Comparison of ENCODE assay signal across 12 mouse cellular contexts in genomic region chr2:33990711-33991110, GRCm38 (mm10).
"Had no signal": no experiment of that assay in that cellular context is flagged by ENCODE, and none has a peak within 500 bp of the region (broad histone marks: within the 10 kb centered on the region; RNA-seq: fewer than 3 reads in every experiment).

No protein-coding gene starts in this region.

- H3K36me3 ChIP-seq: intestine, embryonic 15.5 days; kidney, embryonic 15.5 days; liver, embryonic 13.5 days; midbrain, embryonic 12.5 days had no signal

- H3K27me3 ChIP-seq: intestine, embryonic 15.5 days; kidney, embryonic 15.5 days; liver, embryonic 13.5 days; midbrain, embryonic 12.5 days had no signal

- ATAC-seq: intestine, embryonic 15.5 days had no signal

- DNase-seq: kidney, adult 11 months; kidney, adult 8-10 months; kidney, postnatal 10 days; kidney, postnatal 36 days; layer of hippocampus, postnatal 36 days; liver, embryonic 13.5 days; lung, adult 2 months had no signal

- H3K4me3 ChIP-seq: intestine, embryonic 15.5 days; kidney, embryonic 15.5 days; left cerebral cortex, adult 2 months; liver, embryonic 13.5 days; midbrain, embryonic 12.5 days had no signal

- H3K27ac ChIP-seq: intestine, embryonic 15.5 days; kidney, embryonic 15.5 days; left cerebral cortex, adult 2 months; liver, embryonic 13.5 days; macrophage had no signal

- H3K4me2 ChIP-seq: intestine, embryonic 15.5 days; kidney, embryonic 15.5 days; liver, embryonic 13.5 days; midbrain, embryonic 12.5 days had no signal

- H3K9ac ChIP-seq: intestine, embryonic 15.5 days; kidney, embryonic 15.5 days; liver, embryonic 13.5 days; midbrain, embryonic 12.5 days had no signal

- H3K9me3 ChIP-seq: intestine, embryonic 15.5 days; kidney, embryonic 15.5 days; liver, embryonic 13.5 days; midbrain, embryonic 12.5 days had no signal

- H3K4me1 ChIP-seq: intestine, embryonic 15.5 days; liver, embryonic 13.5 days had no signal
